Mouse (Mus musculus): ENCODE measurements around the gene Ajm1. TPM values are rescaled to one million over a fixed set of nuclear protein-coding genes. Genes with fewer than 3 reads are reported as not detected.

Ajm1 gene
- total and polyA plus RNA-seq, 2 experiments from 2014 or later: not detected

DNA sequence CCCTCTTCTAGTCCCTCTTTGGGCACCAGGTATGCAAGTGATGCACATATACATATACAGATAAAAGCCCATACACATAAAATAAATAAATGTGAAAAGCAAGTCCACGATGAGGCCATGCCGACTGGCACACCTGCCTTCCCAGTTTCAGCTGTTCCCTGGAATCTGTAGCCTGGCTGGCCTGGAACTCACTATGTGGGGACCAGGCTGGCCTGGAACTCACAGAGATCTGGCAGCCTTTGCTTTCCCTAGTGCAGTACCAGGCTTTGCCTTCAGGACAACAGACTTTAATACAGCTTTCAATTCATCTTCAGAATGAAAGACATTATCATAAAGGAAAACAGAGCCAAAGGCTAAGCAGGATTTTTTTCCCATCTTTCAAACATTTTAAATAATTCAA, 47.9 kb downstream of the Ajm1 start:
- ATAC-seq (ENCODE audit: insufficient read depth, low read depth) (no peak), DNase-seq (ENCODE audit: low spot score) (no peak)
- Histone ChIP-seq H3K27me3 (ENCODE audit: control insufficient read depth, insufficient read depth, low read length) (no peaks in the 10 kb centered on the region), H3K27ac (ENCODE audit: low read depth) (no peak overlapping the region), H3K9me3 (replicated peaks; ENCODE audit: control insufficient read depth, low read length) (no peaks in the 10 kb centered on the region), H3K4me3 (ENCODE audit: low read depth, low read length) (no peak overlapping the region), H3K4me2 (ENCODE audit: low read depth, low read length) (no peak overlapping the region), H3K36me3 (replicated peaks; ENCODE audit: control insufficient read depth, insufficient read depth, low read length) (peaks cover 78% of the 10 kb centered on the region), H3K4me1 (ENCODE audit: control insufficient read depth, insufficient read depth) (peaks cover 11% of the 10 kb centered on the region; the same call in 1 of the 2 replicates), H3K9ac (replicated peaks; ENCODE audit: low read depth, low read length) (no peak overlapping the region)
- no peak for TF ChIP-seq EP300 (IDR thresholded peaks at IDR 0.05; ENCODE audit: low read depth)
- WGBS: 96% methylated on average over 2 of the region's 2 CpGs

DNA sequence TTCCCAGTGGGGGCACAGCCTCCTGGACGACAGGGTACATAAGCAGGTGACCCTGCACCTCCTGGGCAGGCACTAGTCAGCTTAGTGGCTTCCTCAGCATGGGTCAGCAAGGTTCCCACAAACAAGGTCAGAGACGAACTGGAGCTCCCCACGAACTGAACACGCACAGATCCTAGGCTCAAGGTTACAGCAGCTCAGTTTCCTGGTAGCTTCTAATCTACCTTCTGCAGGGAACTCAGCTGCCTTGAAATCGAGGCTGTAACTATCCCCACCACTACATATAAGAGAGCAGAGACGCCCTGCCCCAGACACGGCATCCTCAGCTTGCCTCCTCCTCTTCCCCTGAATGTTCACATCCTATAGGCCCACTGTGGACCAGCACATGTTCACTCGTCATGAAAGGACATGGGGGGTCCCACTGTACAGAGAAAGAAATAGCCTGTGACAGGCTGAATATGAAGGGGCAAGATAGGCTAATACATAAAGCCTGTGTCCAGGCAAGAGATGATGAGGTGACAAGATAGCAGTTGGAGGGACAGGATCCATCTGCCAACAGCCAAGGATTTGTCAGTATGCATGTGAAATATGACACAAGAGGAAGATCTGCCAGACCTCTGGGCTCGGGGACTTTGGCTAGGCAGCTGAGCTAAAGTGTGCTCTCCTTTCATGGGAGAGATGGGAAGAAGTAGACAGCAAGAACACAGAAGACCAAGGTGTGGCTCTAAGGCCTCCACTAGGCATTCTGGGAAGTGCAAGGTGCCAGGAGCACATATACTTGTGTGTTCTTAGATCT, 54.9 kb downstream of the Ajm1 start:
- Histone ChIP-seq H3K4me3 (ENCODE audit: low read depth, low read length) (no peak overlapping the region), H3K27me3 (ENCODE audit: control insufficient read depth, insufficient read depth, low read length) (no peaks in the 10 kb centered on the region), H3K27ac (ENCODE audit: low read depth) (no peak overlapping the region), H3K4me2 (ENCODE audit: low read depth, low read length) (no peak overlapping the region), H3K4me1 (ENCODE audit: control insufficient read depth, insufficient read depth) (no peaks in the 10 kb centered on the region), H3K9ac (replicated peaks; ENCODE audit: low read depth, low read length) (no peak overlapping the region), H3K36me3 (replicated peaks; ENCODE audit: control insufficient read depth, insufficient read depth, low read length) (peaks cover 94% of the 10 kb centered on the region), H3K9me3 (replicated peaks; ENCODE audit: control insufficient read depth, low read length) (no peaks in the 10 kb centered on the region)
- TF ChIP-seq CTCF (IDR thresholded peaks at IDR 0.05; ENCODE audit: low read depth) (no peak), EP300 (IDR thresholded peaks at IDR 0.05; ENCODE audit: low read depth) (no peak)
- DNase-seq (ENCODE audit: low spot score): no peak
- WGBS: 83% methylated on average over 9 of the region's 9 CpGs
- ATAC-seq (ENCODE audit: insufficient read depth, low read depth): no peak

Other genes with a start within 250 kb of the Ajm1 start
Only the 30 nearest of the 34 such genes appear.
- gene Uap1l1, start 216.1 kb downstream of the Ajm1 start, total RNA-seq (2014; rRNA removed; ENCODE audit: low replicate concordance): 1.3 and 10.9 TPM in 2 replicates
- 13.0 and 14.3 TPM in 2 replicates for gene Uap1l1, start 216.1 kb downstream of the Ajm1 start, polyA plus RNA-seq (2015; fragmentation: Nextera tagmentation; extraction: Ambion mirVana)
- 14.0 and 26.1 TPM in 2 replicates for gene Sapcd2, start 209.4 kb downstream of the Ajm1 start, total RNA-seq (2014; rRNA removed; ENCODE audit: low replicate concordance)
- gene Sapcd2, start 209.4 kb downstream of the Ajm1 start, polyA plus RNA-seq (2015; fragmentation: Nextera tagmentation; extraction: Ambion mirVana): 5.6 and 6.4 TPM in 2 replicates
- gene Entpd2, start 185.9 kb downstream of the Ajm1 start, total RNA-seq (2014; rRNA removed; ENCODE audit: low replicate concordance): 7.9 and 44.8 TPM in 2 replicates
- gene Entpd2, start 185.9 kb downstream of the Ajm1 start, polyA plus RNA-seq (2015; fragmentation: Nextera tagmentation; extraction: Ambion mirVana): 3.5 and 4.2 TPM in 2 replicates
- gene Npdc1, start 182.4 kb downstream of the Ajm1 start, total RNA-seq (2014; rRNA removed; ENCODE audit: low replicate concordance): 43.0 and 49.7 TPM in 2 replicates
- gene Npdc1, start 182.4 kb downstream of the Ajm1 start, polyA plus RNA-seq (2015; fragmentation: Nextera tagmentation; extraction: Ambion mirVana): 21.0 and 24.5 TPM in 2 replicates
- gene Fut7, start 158.5 kb downstream of the Ajm1 start, total RNA-seq (2014; rRNA removed; ENCODE audit: low replicate concordance): not detected in 2 replicates
- gene Fut7, start 158.5 kb downstream of the Ajm1 start, polyA plus RNA-seq (2015; fragmentation: Nextera tagmentation; extraction: Ambion mirVana): not detected in 2 replicates
- gene Abca2, start 153.1 kb downstream of the Ajm1 start, total RNA-seq (2014; rRNA removed; ENCODE audit: low replicate concordance): 27.6 and 32.0 TPM in 2 replicates
- gene Abca2, start 153.1 kb downstream of the Ajm1 start, polyA plus RNA-seq (2015; fragmentation: Nextera tagmentation; extraction: Ambion mirVana): 2.4 and 3.6 TPM in 2 replicates
- gene Clic3, start 124.9 kb downstream of the Ajm1 start, total RNA-seq (2014; rRNA removed; ENCODE audit: low replicate concordance): 2.4 and 4.5 TPM in 2 replicates
- 6.5 and 7.4 TPM in 2 replicates for gene Clic3, start 124.9 kb downstream of the Ajm1 start, polyA plus RNA-seq (2015; fragmentation: Nextera tagmentation; extraction: Ambion mirVana)
- 71.9 and 90.7 TPM in 2 replicates for gene Paxx, start 120.7 kb downstream of the Ajm1 start, total RNA-seq (2014; rRNA removed; ENCODE audit: low replicate concordance)
- 42.7 and 45.5 TPM in 2 replicates for gene Paxx, start 120.7 kb downstream of the Ajm1 start, polyA plus RNA-seq (2015; fragmentation: Nextera tagmentation; extraction: Ambion mirVana)
- 708 and 711 TPM in 2 replicates for gene Ptgds, start 111.7 kb downstream of the Ajm1 start, total RNA-seq (2014; rRNA removed; ENCODE audit: low replicate concordance)
- 356 and 359 TPM in 2 replicates for gene Ptgds, start 111.7 kb downstream of the Ajm1 start, polyA plus RNA-seq (2015; fragmentation: Nextera tagmentation; extraction: Ambion mirVana)
- gene Lcn12, start 87.8 kb downstream of the Ajm1 start, total RNA-seq (2014; rRNA removed; ENCODE audit: low replicate concordance): not detected in 2 replicates
- not detected in 2 replicates for gene Lcn12, start 87.8 kb downstream of the Ajm1 start, polyA plus RNA-seq (2015; fragmentation: Nextera tagmentation; extraction: Ambion mirVana)
- 115 and 141 TPM in 2 replicates for gene Fbxw5, start 81.0 kb downstream of the Ajm1 start, total RNA-seq (2014; rRNA removed; ENCODE audit: low replicate concordance)
- gene Fbxw5, start 81.0 kb downstream of the Ajm1 start, polyA plus RNA-seq (2015; fragmentation: Nextera tagmentation; extraction: Ambion mirVana): 70.6 and 76.5 TPM in 2 replicates
- gene C8g, start 80.0 kb downstream of the Ajm1 start, total RNA-seq (2014; rRNA removed; ENCODE audit: low replicate concordance): 1.6 and 9.0 TPM in 2 replicates
- 2.4 and 4.0 TPM in 2 replicates for gene C8g, start 80.0 kb downstream of the Ajm1 start, polyA plus RNA-seq (2015; fragmentation: Nextera tagmentation; extraction: Ambion mirVana)
- gene Traf2, start 34.8 kb downstream of the Ajm1 start, total RNA-seq (2014; rRNA removed; ENCODE audit: low replicate concordance): 5.1 and 6.3 TPM in 2 replicates
- 14.2 and 15.8 TPM in 2 replicates for gene Traf2, start 34.8 kb downstream of the Ajm1 start, polyA plus RNA-seq (2015; fragmentation: Nextera tagmentation; extraction: Ambion mirVana)
- gene Edf1, start 23.9 kb downstream of the Ajm1 start, total RNA-seq (2014; rRNA removed; ENCODE audit: low replicate concordance): 112 and 136 TPM in 2 replicates
- 314 and 343 TPM in 2 replicates for gene Edf1, start 23.9 kb downstream of the Ajm1 start, polyA plus RNA-seq (2015; fragmentation: Nextera tagmentation; extraction: Ambion mirVana)
- gene Mamdc4, start 6.9 kb downstream of the Ajm1 start, total RNA-seq (2014; rRNA removed; ENCODE audit: low replicate concordance): 1.7 and 2.0 TPM in 2 replicates
- gene Mamdc4, start 6.9 kb downstream of the Ajm1 start, polyA plus RNA-seq (2015; fragmentation: Nextera tagmentation; extraction: Ambion mirVana): 0.14 and 1.6 TPM in 2 replicates
- gene Phpt1, start 6.5 kb downstream of the Ajm1 start, total RNA-seq (2014; rRNA removed; ENCODE audit: low replicate concordance): 37.9 and 43.3 TPM in 2 replicates
- 248 and 255 TPM in 2 replicates for gene Phpt1, start 6.5 kb downstream of the Ajm1 start, polyA plus RNA-seq (2015; fragmentation: Nextera tagmentation; extraction: Ambion mirVana)
- 52.1 and 89.9 TPM in 2 replicates for gene Rabl6, start 26.8 kb upstream of the Ajm1 start, total RNA-seq (2014; rRNA removed; ENCODE audit: low replicate concordance)
- gene Rabl6, start 26.8 kb upstream of the Ajm1 start, polyA plus RNA-seq (2015; fragmentation: Nextera tagmentation; extraction: Ambion mirVana): 28.7 and 30.7 TPM in 2 replicates
- gene Ccdc183, start 35.9 kb upstream of the Ajm1 start, total RNA-seq (2014; rRNA removed; ENCODE audit: low replicate concordance): not detected in 2 replicates
- 0.22 and 0.23 TPM in 2 replicates for gene Ccdc183, start 35.9 kb upstream of the Ajm1 start, polyA plus RNA-seq (2015; fragmentation: Nextera tagmentation; extraction: Ambion mirVana)
- 36.6 and 42.3 TPM in 2 replicates for gene Tmem141, start 40.2 kb upstream of the Ajm1 start, total RNA-seq (2014; rRNA removed; ENCODE audit: low replicate concordance)
- 36.8 and 38.4 TPM in 2 replicates for gene Tmem141, start 40.2 kb upstream of the Ajm1 start, polyA plus RNA-seq (2015; fragmentation: Nextera tagmentation; extraction: Ambion mirVana)
- 1.4 and 4.8 TPM in 2 replicates for gene Fcna, start 46.3 kb upstream of the Ajm1 start, total RNA-seq (2014; rRNA removed; ENCODE audit: low replicate concordance)
- gene Fcna, start 46.3 kb upstream of the Ajm1 start, polyA plus RNA-seq (2015; fragmentation: Nextera tagmentation; extraction: Ambion mirVana): 1.9 and 3.4 TPM in 2 replicates
- not detected in 2 replicates for gene Lcn8, start 71.4 kb upstream of the Ajm1 start, total RNA-seq (2014; rRNA removed; ENCODE audit: low replicate concordance)
- gene Lcn8, start 71.4 kb upstream of the Ajm1 start, polyA plus RNA-seq (2015; fragmentation: Nextera tagmentation; extraction: Ambion mirVana): not detected in 2 replicates
- not detected in 2 replicates for gene Lcn5, start 76.2 kb upstream of the Ajm1 start, total RNA-seq (2014; rRNA removed; ENCODE audit: low replicate concordance)
- not detected in 2 replicates for gene Lcn5, start 76.2 kb upstream of the Ajm1 start, polyA plus RNA-seq (2015; fragmentation: Nextera tagmentation; extraction: Ambion mirVana)
- not detected in 2 replicates for gene Lcn6, start 95.0 kb upstream of the Ajm1 start, total RNA-seq (2014; rRNA removed; ENCODE audit: low replicate concordance)
- gene Lcn6, start 95.0 kb upstream of the Ajm1 start, polyA plus RNA-seq (2015; fragmentation: Nextera tagmentation; extraction: Ambion mirVana): not detected in 2 replicates
- not detected in 2 replicates for gene Lcn10, start 101.0 kb upstream of the Ajm1 start, total RNA-seq (2014; rRNA removed; ENCODE audit: low replicate concordance)
- not detected in 2 replicates for gene Lcn10, start 101.0 kb upstream of the Ajm1 start, polyA plus RNA-seq (2015; fragmentation: Nextera tagmentation; extraction: Ambion mirVana)
- gene Obp2a, start 118.3 kb upstream of the Ajm1 start, total RNA-seq (2014; rRNA removed; ENCODE audit: low replicate concordance): not detected in 2 replicates
- not detected in 2 replicates for gene Obp2a, start 118.3 kb upstream of the Ajm1 start, polyA plus RNA-seq (2015; fragmentation: Nextera tagmentation; extraction: Ambion mirVana)
- gene Bmyc, start 125.0 kb upstream of the Ajm1 start, total RNA-seq (2014; rRNA removed; ENCODE audit: low replicate concordance): 6.3 and 15.9 TPM in 2 replicates
- gene Bmyc, start 125.0 kb upstream of the Ajm1 start, polyA plus RNA-seq (2015; fragmentation: Nextera tagmentation; extraction: Ambion mirVana): 35.3 and 38.7 TPM in 2 replicates
- gene Obp2b, start 155.3 kb upstream of the Ajm1 start, total RNA-seq (2014; rRNA removed; ENCODE audit: low replicate concordance): not detected in 2 replicates
- not detected in 2 replicates for gene Obp2b, start 155.3 kb upstream of the Ajm1 start, polyA plus RNA-seq (2015; fragmentation: Nextera tagmentation; extraction: Ambion mirVana)
- gene Lcn3, start 183.8 kb upstream of the Ajm1 start, total RNA-seq (2014; rRNA removed; ENCODE audit: low replicate concordance): not detected in 2 replicates
- gene Lcn3, start 183.8 kb upstream of the Ajm1 start, polyA plus RNA-seq (2015; fragmentation: Nextera tagmentation; extraction: Ambion mirVana): not detected in 2 replicates
- not detected in 2 replicates for gene Lcn11, start 195.3 kb upstream of the Ajm1 start, total RNA-seq (2014; rRNA removed; ENCODE audit: low replicate concordance)
- not detected in 2 replicates for gene Lcn11, start 195.3 kb upstream of the Ajm1 start, polyA plus RNA-seq (2015; fragmentation: Nextera tagmentation; extraction: Ambion mirVana)
- not detected in 2 replicates for gene Gm13539, start 200.5 kb upstream of the Ajm1 start, total RNA-seq (2014; rRNA removed; ENCODE audit: low replicate concordance)
- not detected in 2 replicates for gene Gm13539, start 200.5 kb upstream of the Ajm1 start, polyA plus RNA-seq (2015; fragmentation: Nextera tagmentation; extraction: Ambion mirVana)